Mouse (Mus musculus): ENCODE measurements at regions not wholly inside any gene's neighbourhood (a gene's known extent, or its start where the extent isn't known, plus 50 kb on each side); places are given as distances from the start of the nearest gene placed in this dataset.

GRCm38 (mm10) chr1:78891344-78891743 lies 74.8 kb downstream of the Kcne4 start:
- TF ChIP-seq GATA1 (IDR thresholded peaks at IDR 0.05; ENCODE audit: borderline replicate concordance, low read length) (no peak), FLI1 (IDR thresholded peaks at IDR 0.05; ENCODE audit: low read length) (no peak)

Measured in megakaryocyte, embryonic 14.5 days (primary cell).